Mouse (Mus musculus): ENCODE results near the gene Coro2b.

The Coro2b gene

GRCm38 (mm10) chr9:62437446-62437845 is 99.4 kb downstream of the Coro2b start:
- peak in 1 of 2 experiments; percentile 11 for DNase-seq

- peak; percentile 81 to 94 for DNase-seq
Measured at GRCm38 (mm10) chr9:62435613-62436318, 101.1 kb downstream of the Coro2b start.

- peak in 1 of 2 experiments; percentile 32 for DNase-seq
Measured at GRCm38 (mm10) chr9:62432261-62433060, 104.4 kb downstream of the Coro2b start.

GRCm38 (mm10) chr9:62430741-62431140 is 106.1 kb downstream of the Coro2b start:
- DNase-seq, result peak in 1 of 2 experiments; percentile 68

- DNase-seq, result peak; percentile 64 to 85
Measured at GRCm38 (mm10) chr9:62427010-62427409, 109.8 kb downstream of the Coro2b start.

- peak in 1 of 2 experiments; percentile 23 for DNase-seq
Measured at GRCm38 (mm10) chr9:62426531-62426930, 110.3 kb downstream of the Coro2b start.

- peak in 1 of 2 experiments; percentile 62 for DNase-seq
Measured at GRCm38 (mm10) chr9:62426021-62426420, 110.8 kb downstream of the Coro2b start.

GRCm38 (mm10) chr9:62425265-62425664 is 111.6 kb downstream of the Coro2b start:
- DNase-seq, result peak; percentile 47 to 74

GRCm38 (mm10) chr9:62423871-62424270 is 113.0 kb downstream of the Coro2b start:
- DNase-seq, result no peak

GRCm38 (mm10) chr9:62422926-62423325 is 113.9 kb downstream of the Coro2b start:
- DNase-seq, result no peak

- DNase-seq, result no peak
Measured at GRCm38 (mm10) chr9:62421911-62422310, 114.9 kb downstream of the Coro2b start.

GRCm38 (mm10) chr9:62421027-62421426 is 115.8 kb downstream of the Coro2b start:
- DNase-seq, result peak; percentile 91 to 93

GRCm38 (mm10) chr9:62420261-62420917 is 116.5 kb downstream of the Coro2b start:
- DNase-seq, result peak; percentile 58 to 77

- DNase-seq, result no peak
Measured at GRCm38 (mm10) chr9:62418742-62419141, 118.1 kb downstream of the Coro2b start.

GRCm38 (mm10) chr9:62407357-62408146 is 129.3 kb downstream of the Coro2b start:
- DNase-seq, result no peak

GRCm38 (mm10) chr9:62406423-62407013 is 130.3 kb downstream of the Coro2b start:
- DNase-seq, result no peak

GRCm38 (mm10) chr9:62401589-62401988 is 135.3 kb downstream of the Coro2b start:
- no peak for DNase-seq

GRCm38 (mm10) chr9:62400531-62401170 is 136.2 kb downstream of the Coro2b start:
- DNase-seq, result no peak

- DNase-seq, result no peak
Measured at GRCm38 (mm10) chr9:62394163-62394562, 142.7 kb downstream of the Coro2b start.

GRCm38 (mm10) chr9:62393531-62393930 is 143.3 kb downstream of the Coro2b start:
- DNase-seq, result no peak

GRCm38 (mm10) chr9:62389735-62390134 is 147.1 kb downstream of the Coro2b start:
- DNase-seq, result no peak
